Mouse (Mus musculus): ENCODE measurements around the gene Tspo2.

Tspo2 gene

GRCm38 (mm10) chr17:48417521-48417920, 33.8 kb downstream of the Tspo2 start:
- no peak for DNase-seq (ENCODE audit: low spot score)

GRCm38 (mm10) chr17:48416425-48417195, 34.7 kb downstream of the Tspo2 start:
- DNase-seq (ENCODE audit: low spot score), result peak; percentile 82

GRCm38 (mm10) chr17:48416011-48416410, 35.3 kb downstream of the Tspo2 start:
- DNase-seq (ENCODE audit: low spot score), result no peak

GRCm38 (mm10) chr17:48411241-48411640, 40.1 kb downstream of the Tspo2 start:
- DNase-seq (ENCODE audit: low spot score), result no peak

GRCm38 (mm10) chr17:48410299-48410785, 41.0 kb downstream of the Tspo2 start:
- DNase-seq (ENCODE audit: low spot score), result no peak

- DNase-seq (ENCODE audit: low spot score), result peak; percentile 100
These were observed 41.7 kb downstream of the Tspo2 start, which contains the start of the genes Nfya and Oard1 for GRCm38 (mm10) chr17:48409380-48410298. Nfya (minus strand) TSS chr17:48409906. Oard1 (plus strand) TSS chr17:48410014.

GRCm38 (mm10) chr17:48408526-48409291, 42.6 kb downstream of the Tspo2 start:
- peak; percentile 80 for DNase-seq (ENCODE audit: low spot score)

GRCm38 (mm10) chr17:48407910-48408525, 43.3 kb downstream of the Tspo2 start:
- DNase-seq (ENCODE audit: low spot score), result no peak

GRCm38 (mm10) chr17:48407154-48407553, 44.2 kb downstream of the Tspo2 start:
- DNase-seq (ENCODE audit: low spot score), result no peak

- DNase-seq (ENCODE audit: low spot score), result no peak
These were observed 46.6 kb downstream of the Tspo2 start for GRCm38 (mm10) chr17:48404706-48405105.

- no peak for DNase-seq (ENCODE audit: low spot score)
These were observed 47.5 kb downstream of the Tspo2 start for GRCm38 (mm10) chr17:48403848-48404247.

GRCm38 (mm10) chr17:48402751-48403150, 48.6 kb downstream of the Tspo2 start:
- DNase-seq (ENCODE audit: low spot score), result no peak

- DNase-seq (ENCODE audit: low spot score), result no peak
These were observed 49.6 kb downstream of the Tspo2 start for GRCm38 (mm10) chr17:48401710-48402109.

Measured in testis, postnatal 10 days (tissue).